Mouse (Mus musculus) ovary, postnatal 14 days (tissue): Measurements from ENCODE around the gene Gm26566.
"Not testable (repeated sequence)": the region's sequence is repeated elsewhere in the genome, so short reads cannot be mapped to it uniquely, and the experiment has no call there.

Experiments used
- DNase-seq: peaks from one replicate; pipeline ENCODE4 v3.0.0; 2022; ENCODE audit warnings: low spot score

Gm26566 gene

GRCm38 (mm10) chr4:88739036-88739435 is 17.4 kb downstream of the Gm26566 start:
- no peak for DNase-seq

GRCm38 (mm10) chr4:88741426-88741825 is 19.8 kb downstream of the Gm26566 start:
- DNase-seq: no peak

- DNase-seq: no peak
Observed at GRCm38 (mm10) chr4:88742771-88743371, 21.3 kb downstream of the Gm26566 start.

DNA sequence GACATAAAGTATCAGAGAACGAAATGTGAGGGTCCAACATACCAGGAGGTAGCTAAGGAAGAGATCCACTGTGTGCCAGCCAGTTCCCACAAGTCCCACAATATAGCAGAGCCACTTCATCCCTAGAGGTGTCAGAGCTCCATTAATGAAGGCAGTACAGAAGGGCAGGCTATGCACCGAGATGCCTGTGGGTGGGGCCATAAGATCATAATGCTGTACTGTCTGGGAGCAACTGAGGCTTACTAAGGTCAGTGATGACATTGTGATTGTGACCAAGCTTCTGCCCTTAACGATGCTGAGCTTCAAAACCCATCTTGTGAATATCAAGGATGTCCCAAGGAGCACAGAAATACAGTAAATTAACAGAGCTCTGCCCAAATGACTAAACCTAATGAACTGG is 22.6 kb downstream of the Gm26566 start:
- DNase-seq: no peak

GRCm38 (mm10) chr4:88749926-88750325 is 28.3 kb downstream of the Gm26566 start:
- no peak for DNase-seq

- DNase-seq: peak; percentile 73
Observed at GRCm38 (mm10) chr4:88754818-88755340, 33.3 kb downstream of the Gm26566 start, which contains the start of gene Gm13271. Gene Gm13271 (plus strand): TSS chr4:88754868.

DNA sequence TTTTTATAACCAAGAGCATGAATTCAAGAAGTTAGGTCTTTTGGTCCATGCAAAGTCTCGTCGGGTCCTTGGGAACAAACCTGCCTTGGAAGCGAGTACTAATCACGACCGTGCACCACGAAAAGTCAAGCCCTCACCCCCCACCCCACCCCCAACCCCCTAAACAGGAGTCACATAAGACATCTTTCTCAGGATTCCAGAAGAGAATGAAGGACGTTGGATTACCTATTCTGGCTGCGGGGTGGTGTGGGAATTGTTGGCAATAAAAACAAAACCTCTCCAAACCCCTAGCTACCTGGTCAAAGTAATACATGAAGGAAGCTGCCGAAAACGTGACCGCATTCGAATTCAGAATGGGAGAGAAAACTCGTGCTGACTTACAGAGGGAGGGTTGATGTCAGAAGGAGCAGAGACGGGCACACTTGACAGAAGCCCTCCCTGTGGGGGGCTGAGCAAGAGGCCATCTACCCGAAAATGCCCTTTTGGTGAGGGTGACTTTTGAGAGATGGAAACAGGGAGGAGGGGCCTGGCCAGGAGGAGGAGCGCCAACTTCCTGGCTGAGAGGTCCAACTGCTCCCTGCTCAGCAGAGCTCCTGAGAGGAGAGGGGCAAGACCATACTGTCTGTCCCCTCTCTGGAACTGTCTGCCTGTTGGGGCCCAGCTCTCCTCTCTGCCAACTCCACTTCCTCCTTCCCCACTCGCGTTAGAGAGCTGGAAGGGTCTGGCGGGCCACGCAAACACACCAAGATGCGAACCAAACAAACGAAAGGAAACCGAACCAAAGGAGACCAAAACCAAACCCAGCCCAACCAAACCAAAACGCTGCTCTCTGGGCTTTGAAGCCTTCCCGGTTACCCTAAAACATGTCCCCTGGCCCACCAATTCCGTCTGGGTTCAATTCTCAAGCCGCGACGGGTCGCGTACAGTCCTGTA is 35.2 kb downstream of the Gm26566 start:
- DNase-seq: not testable (repeated sequence)

DNA sequence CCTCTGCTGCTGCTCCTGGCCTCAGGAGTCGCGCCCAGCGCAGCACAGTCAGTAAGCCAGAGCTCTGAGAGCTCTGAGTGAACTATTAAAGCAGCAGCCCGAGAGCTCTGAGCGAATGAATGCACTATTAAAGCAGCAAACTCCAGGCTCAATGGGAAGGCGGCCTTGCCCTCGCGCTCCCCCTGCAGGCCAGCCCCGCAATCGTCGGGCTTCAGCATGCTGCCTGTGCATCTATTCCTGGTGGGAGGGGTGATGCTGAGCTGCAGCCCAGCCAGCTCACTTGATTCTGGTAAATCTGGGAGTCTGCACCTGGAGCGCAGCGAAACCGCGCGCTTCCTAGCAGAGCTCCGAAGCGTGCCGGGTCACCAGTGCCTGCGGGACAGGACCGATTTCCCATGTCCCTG is 36.0 kb downstream of the Gm26566 start:
- peak; percentile 87 for DNase-seq

GRCm38 (mm10) chr4:88758751-88759150 is 37.1 kb downstream of the Gm26566 start:
- not testable (repeated sequence) for DNase-seq

DNA sequence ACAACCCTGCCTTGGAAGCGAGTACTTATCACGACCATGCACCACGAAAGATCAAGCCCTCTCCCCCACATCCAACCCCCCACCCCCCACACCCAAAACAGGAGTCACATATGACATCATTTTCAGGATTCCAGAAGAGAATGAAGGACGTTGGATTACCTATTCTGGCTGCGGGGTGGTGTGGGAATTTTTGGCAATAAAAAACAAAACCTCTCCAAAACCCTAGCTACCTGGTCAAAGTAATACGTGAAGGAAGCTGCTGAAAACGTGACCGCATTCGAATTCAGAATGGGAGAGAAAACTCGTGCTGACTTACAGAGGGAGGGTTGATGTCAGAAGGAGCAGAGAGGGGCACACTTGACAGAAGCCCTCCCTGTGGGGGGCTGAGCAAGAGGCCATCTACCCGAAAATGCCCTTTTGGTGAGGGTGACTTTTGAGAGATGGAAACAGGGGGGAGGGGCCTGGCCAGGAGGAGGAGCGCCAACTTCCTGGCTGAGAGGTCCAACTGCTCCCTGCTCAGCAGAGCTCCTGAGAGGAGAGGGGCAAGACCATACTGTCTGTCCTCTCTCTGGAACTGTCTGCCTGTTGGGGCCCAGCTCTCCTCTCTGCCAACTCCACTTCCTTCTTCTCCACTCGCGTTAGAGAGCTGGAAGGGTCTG is 38.1 kb downstream of the Gm26566 start, which contains the start of gene Gm13283:
Gm13283 (plus strand) TSS at position 510 of the 659 bp plus-strand sequence.
- DNase-seq: peak; percentile 34

- peak; percentile 42 for DNase-seq
Observed at GRCm38 (mm10) chr4:88760431-88760830, 38.8 kb downstream of the Gm26566 start.

- peak; percentile 65 for DNase-seq
Observed at GRCm38 (mm10) chr4:88761776-88762175, 40.2 kb downstream of the Gm26566 start.

GRCm38 (mm10) chr4:88762341-88762740 is 40.7 kb downstream of the Gm26566 start:
- DNase-seq: not testable (repeated sequence)

DNA sequence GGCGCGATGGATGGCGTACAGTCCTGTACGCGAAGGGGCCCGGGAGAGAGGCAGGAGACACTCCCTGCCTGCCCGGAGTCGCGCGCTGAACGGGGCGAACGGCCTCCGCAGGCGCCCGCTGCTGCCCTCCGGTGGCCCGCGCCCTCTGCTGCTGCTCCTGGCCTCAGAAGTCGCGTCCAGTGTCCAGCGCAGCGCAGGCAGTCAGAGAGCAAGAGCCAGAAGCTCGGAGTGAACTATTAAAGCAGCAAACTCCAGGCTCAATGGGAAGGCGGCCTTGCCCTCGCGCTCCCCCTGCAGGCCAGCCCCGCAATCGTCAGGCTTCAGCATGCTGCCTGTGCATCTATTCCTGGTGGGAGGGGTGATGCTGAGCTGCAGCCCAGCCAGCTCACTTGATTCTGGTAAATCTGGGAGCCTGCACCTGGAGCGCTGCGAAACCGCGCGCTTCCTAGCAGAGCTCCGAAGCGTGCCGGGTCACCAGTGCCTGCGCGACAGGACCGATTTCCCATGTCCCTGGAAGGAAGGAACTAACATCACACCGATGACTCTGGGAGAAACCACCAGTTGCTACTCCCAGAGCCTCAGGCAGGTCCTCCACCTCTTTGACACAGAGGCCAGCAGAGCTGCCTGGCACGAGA is 41.9 kb downstream of the Gm26566 start:
- DNase-seq: not testable (repeated sequence)
